Mouse (Mus musculus): Measurements from ENCODE around the gene Mrpl27. TPM values are rescaled to one million over a fixed set of nuclear protein-coding genes. Genes with fewer than 3 reads are reported as not detected.

The Mrpl27 gene
- total and polyA plus RNA-seq, 3 experiments, result 95.2 to 139 (median 104) TPM

- H3K9ac ChIP-seq (ENCODE audit: insufficient read depth, low read depth), result peak overlapping the region; percentile 92
- peak overlapping the region; percentile 65 to 93 (median 89) for H3K4me3 ChIP-seq (replicated peaks in 1 of 3; ENCODE audit: low read depth in 2 of 3, low read length in 2 of 3, poor library complexity in 1 of 3)
- peak; percentile 69 for TF ChIP-seq SIN3A (IDR thresholded peaks at IDR 0.05; ENCODE audit: low read length)
- TF ChIP-seq MEF2A (IDR thresholded peaks at IDR 0.05; ENCODE audit: borderline replicate concordance, low read depth, low read length), result 0 out of 2 replicates have a peak, but pooled peaks have one; percentile 39
- no peak for TF ChIP-seq ZKSCAN1 (IDR thresholded peaks at IDR 0.05; ENCODE audit: borderline replicate concordance, low read depth, low read length)
- TF ChIP-seq MAZ (IDR thresholded peaks at IDR 0.05; ENCODE audit: low read depth, low read length), result peak; percentile 51; the same call in 1 of the 2 replicates
- TF ChIP-seq IRF4 (IDR thresholded peaks at IDR 0.05; ENCODE audit: low read depth, low read length), result 0 out of 2 replicates have a peak, but pooled peaks have one; percentile 19
- no peak; the same call in none of the 2 replicates for TF ChIP-seq MXI1 (IDR thresholded peaks at IDR 0.05; ENCODE audit: low read depth, low read length)
- TF ChIP-seq MAX (IDR thresholded peaks at IDR 0.05; ENCODE audit: low read length), result peak; percentile 73
- peak; percentile 77 for TF ChIP-seq MYC (IDR thresholded peaks at IDR 0.05; ENCODE audit: low read depth, low read length)
- TF ChIP-seq RAD21 (IDR thresholded peaks at IDR 0.05; ENCODE audit: low read depth, low read length), result no peak
- peak; percentile 48; the same call in 1 of the 2 replicates for TF ChIP-seq CHD1 (IDR thresholded peaks at IDR 0.05; ENCODE audit: low read depth, low read length)
- no peak for TF ChIP-seq NELFE (IDR thresholded peaks at IDR 0.05; ENCODE audit: low read depth, low read length)
- peak; percentile 82 for TF ChIP-seq BHLHE40 (IDR thresholded peaks at IDR 0.05; ENCODE audit: low read depth, low read length)
- 0 out of 2 replicates have a peak, but pooled peaks have one; percentile 9 for TF ChIP-seq ZNF384 (IDR thresholded peaks at IDR 0.05; ENCODE audit: low read depth, low read length)
- H3K4me2 ChIP-seq (ENCODE audit: insufficient read depth, low read depth, poor library complexity, severe bottlenecking), result peak overlapping the region; percentile 89
- H3K27me3 ChIP-seq (replicated peaks), result no peaks in the 10 kb centered on the region
- peaks cover 2 to 29% of the 10 kb centered on the region in 2 experiments; a peak in 2 of 4 replicates for H3K4me1 ChIP-seq (ENCODE audit: control insufficient read depth in 1 of 2, insufficient read depth in 2 of 2)
- H3K36me3 ChIP-seq (replicated peaks in 1 of 2; ENCODE audit: control insufficient read depth in 1 of 2, insufficient read depth in 1 of 2, low read length in 1 of 2), result peaks cover 33 to 44% of the 10 kb centered on the region in 2 experiments
- dilution Hi-C loops (cut with MboI; ENCODE audit: extremely low pct_ligation_motif_present, extremely low pct_unique_long_range_greater_than_20kb, low sequenced_read_pairs) (no loop called here), in situ Hi-C loops (cut with MboI; ENCODE audit: low pct_ligation_motif_present, low pct_unique_long_range_greater_than_20kb, low sequenced_read_pairs) (no loop called here)
- no peaks in the 10 kb centered on the region for H3K9me3 ChIP-seq (replicated peaks; ENCODE audit: low read length)
- no peak for DNase-seq (ENCODE audit: extremely low read depth)
- H3K27ac ChIP-seq (ENCODE audit: insufficient read depth, low read depth), result peak overlapping the region; percentile 22; the same call in 1 of the 2 replicates
- H3K79me2 ChIP-seq (replicated peaks; ENCODE audit: control insufficient read depth, extremely low read depth, insufficient read depth, poor library complexity, severe bottlenecking), result peaks cover 52% of the 10 kb centered on the region
Measured at GRCm38 (mm10) chr11:94630199-94631011, 23.2 kb upstream of the Mrpl27 start.

DNA sequence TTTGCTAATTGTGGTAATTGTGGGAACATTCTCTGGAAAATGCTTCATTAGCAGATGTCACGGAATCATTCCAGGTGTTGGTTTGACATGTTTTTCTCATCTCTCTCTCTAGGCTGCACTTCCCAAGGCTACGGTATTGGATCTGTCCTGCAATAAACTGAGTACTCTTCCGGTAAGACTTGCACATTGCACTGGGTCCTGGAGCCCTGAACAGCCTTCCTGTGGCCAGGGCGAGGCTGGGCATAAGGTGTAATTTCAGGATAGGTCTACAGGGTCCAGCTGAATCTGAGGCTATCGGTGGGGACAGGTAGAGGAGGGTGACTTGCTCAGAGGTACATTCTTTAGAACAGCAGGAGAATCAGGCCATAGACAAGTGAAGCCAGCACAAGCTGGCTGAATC lies 21.6 kb upstream of the Mrpl27 start:
- in situ Hi-C loops (cut with MboI; ENCODE audit: low pct_ligation_motif_present, low pct_unique_long_range_greater_than_20kb, low sequenced_read_pairs), result no loop called here
- Histone ChIP-seq H3K27ac (ENCODE audit: insufficient read depth, low read depth) (no peak overlapping the region), H3K36me3 (replicated peaks in 1 of 2; ENCODE audit: control insufficient read depth in 1 of 2, insufficient read depth in 1 of 2, low read length in 1 of 2) (peaks cover 49 to 60% of the 10 kb centered on the region in 2 experiments), H3K4me1 (ENCODE audit: control insufficient read depth in 1 of 2, insufficient read depth in 2 of 2) (peaks cover 2 to 29% of the 10 kb centered on the region in 2 experiments; a peak in 2 of 4 replicates), H3K9ac (ENCODE audit: insufficient read depth, low read depth) (no peak overlapping the region), H3K4me2 (ENCODE audit: insufficient read depth, low read depth, poor library complexity, severe bottlenecking) (no peak overlapping the region), H3K27me3 (replicated peaks) (no peaks in the 10 kb centered on the region), H3K9me3 (replicated peaks; ENCODE audit: low read length) (no peaks in the 10 kb centered on the region), H3K79me2 (replicated peaks; ENCODE audit: control insufficient read depth, extremely low read depth, insufficient read depth, poor library complexity, severe bottlenecking) (peaks cover 52% of the 10 kb centered on the region), H3K4me3 (replicated peaks in 1 of 3; ENCODE audit: low read depth in 2 of 3, low read length in 2 of 3, poor library complexity in 1 of 3) (no peak overlapping the region)
- TF ChIP-seq EP300 (IDR thresholded peaks at IDR 0.05; ENCODE audit: low read length), result no peak
- DNase-seq (ENCODE audit: extremely low read depth), result no peak
- dilution Hi-C loops (cut with MboI; ENCODE audit: extremely low pct_ligation_motif_present, extremely low pct_unique_long_range_greater_than_20kb, low sequenced_read_pairs), result no loop called here
